Mouse (Mus musculus) ES-E14 (cell line): ENCODE results near the gene Tradd. TPM values are rescaled to one million over a fixed set of nuclear protein-coding genes. Genes with fewer than 3 reads are reported as not detected.

Experiments
- DNase-seq: peaks from one replicate; pipeline ENCODE4 v3.0.0-alpha.2; 2013; ENCODE audit warnings: low read depth, low spot score
- H3K27ac ChIP-seq: 2 replicates; pipeline ENCODE4 v1.5.1; 2012; ENCODE audit warnings: low read depth, mild to moderate bottlenecking, low read length, moderate library complexity, mixed read lengths; ENCODE audit not compliant: poor library complexity, insufficient read depth, severe bottlenecking
- H3K36me3 ChIP-seq: 2 replicates; pipeline ENCODE4 v1.6.1; 2012; ENCODE audit warnings: mild to moderate bottlenecking, low read length, moderate library complexity, mixed read lengths; ENCODE audit not compliant: control insufficient read depth, poor library complexity, insufficient read depth, severe bottlenecking
- H3K4me1 ChIP-seq, 2 experiments: fragments of 150-350 bp in 1 of 2; sonication (generic) in 1 of 2; 2 replicates each; pipeline ENCODE4 v1.6.1; 2012; ENCODE audit warnings: low read length in 2 of 2, mild to moderate bottlenecking in 1 of 2, mixed read lengths in 1 of 2; ENCODE audit not compliant: control insufficient read depth in 2 of 2, insufficient read depth in 2 of 2, poor library complexity in 1 of 2
- H3K4me3 ChIP-seq, 2 experiments: fragments of 150-350 bp in 1 of 2; sonication (generic) in 1 of 2; 2 replicates each; pipeline ENCODE4 v1.5.1; 2012; ENCODE audit warnings: low read length in 2 of 2, low read depth in 1 of 2, mild to moderate bottlenecking in 1 of 2, mixed read lengths in 1 of 2; ENCODE audit not compliant: insufficient read depth in 1 of 2, poor library complexity in 1 of 2, severe bottlenecking in 1 of 2
- H3K9ac ChIP-seq: 2 replicates; pipeline ENCODE4 v1.6.1; 2012; ENCODE audit warnings: low read depth, mild to moderate bottlenecking, low read length, mixed read lengths; ENCODE audit not compliant: poor library complexity, insufficient read depth, severe bottlenecking
- H3K9me3 ChIP-seq: fragments of 150-350 bp; sonication (generic); 2 replicates; pipeline ENCODE4 v1.6.1; 2012; ENCODE audit warnings: low read depth, mild to moderate bottlenecking, low read length; ENCODE audit not compliant: control insufficient read depth, insufficient read depth
- CHD2 ChIP-seq: IDR thresholded peaks from 2 replicates; pipeline ENCODE4 v1.6.1; 2014; ENCODE audit warnings: mild to moderate bottlenecking, low read depth, low read length, inconsistent platforms
- HCFC1 ChIP-seq: IDR thresholded peaks from 2 replicates; pipeline ENCODE4 v1.6.1; 2012; ENCODE audit warnings: low read length, inconsistent platforms, borderline replicate concordance; ENCODE audit not compliant: insufficient read depth
- MAFK ChIP-seq: IDR thresholded peaks from 2 replicates; pipeline ENCODE4 v1.6.1; 2014; ENCODE audit warnings: mild to moderate bottlenecking, low read depth, low read length, inconsistent platforms; ENCODE audit not compliant: insufficient read depth
- ZC3H11A ChIP-seq: IDR thresholded peaks from 2 replicates; pipeline ENCODE4 v1.6.1; 2012; ENCODE audit warnings: low read depth, mild to moderate bottlenecking, inconsistent platforms, low read length, borderline replicate concordance
- ZNF384 ChIP-seq: IDR thresholded peaks from 2 replicates; pipeline ENCODE4 v1.6.1; 2012; ENCODE audit warnings: low read depth, low read length, inconsistent platforms
- in situ Hi-C, 2 experiments: fragments of 600-800 bp; cut with MboI; formaldehyde crosslinking; loops; one replicate each; pipeline ENCODE4 v1.15.1; 2025; ENCODE audit warnings: low sequenced_read_pairs in 2 of 2, inconsistent platforms in 1 of 2; ENCODE audit not compliant: unreplicated experiment in 2 of 2
- total RNA-seq: library from RNA; depleted of rRNA; stranded (reverse); fragments of 300-350 nt; gene quantifications from 2 replicates; pipeline ENCODE4 v1.2.3, GENCODE M21; 2012

The Tradd gene
- total RNA-seq, 1 experiment: 7.6 TPM

- Histone ChIP-seq H3K9me3 (no peaks in the 10 kb centered on the region), H3K4me1 (peaks cover under 1 to 33% of the 10 kb centered on the region in 2 experiments; a peak in 3 of 4 replicates), H3K4me3 (peak overlapping the region; percentile 76 to 83), H3K9ac (peak overlapping the region; percentile 2; the same call in 1 of the 2 replicates), H3K27ac (no peak overlapping the region), H3K36me3 (no peaks in the 10 kb centered on the region; the same call in 1 of the 2 replicates)
- DNase-seq: peak; percentile 95
- in situ Hi-C loops: no loop called here
- TF ChIP-seq ZNF384 (no peak), MAFK (no peak), HCFC1 (0 out of 2 replicates have a peak, but pooled peaks have one; percentile 26), ZC3H11A (0 out of 2 replicates have a peak, but pooled peaks have one; percentile 39), CHD2 (no peak)
Measured at GRCm38 (mm10) chr8:105290554-105291314, 26.3 kb upstream of the Tradd start.

DNA sequence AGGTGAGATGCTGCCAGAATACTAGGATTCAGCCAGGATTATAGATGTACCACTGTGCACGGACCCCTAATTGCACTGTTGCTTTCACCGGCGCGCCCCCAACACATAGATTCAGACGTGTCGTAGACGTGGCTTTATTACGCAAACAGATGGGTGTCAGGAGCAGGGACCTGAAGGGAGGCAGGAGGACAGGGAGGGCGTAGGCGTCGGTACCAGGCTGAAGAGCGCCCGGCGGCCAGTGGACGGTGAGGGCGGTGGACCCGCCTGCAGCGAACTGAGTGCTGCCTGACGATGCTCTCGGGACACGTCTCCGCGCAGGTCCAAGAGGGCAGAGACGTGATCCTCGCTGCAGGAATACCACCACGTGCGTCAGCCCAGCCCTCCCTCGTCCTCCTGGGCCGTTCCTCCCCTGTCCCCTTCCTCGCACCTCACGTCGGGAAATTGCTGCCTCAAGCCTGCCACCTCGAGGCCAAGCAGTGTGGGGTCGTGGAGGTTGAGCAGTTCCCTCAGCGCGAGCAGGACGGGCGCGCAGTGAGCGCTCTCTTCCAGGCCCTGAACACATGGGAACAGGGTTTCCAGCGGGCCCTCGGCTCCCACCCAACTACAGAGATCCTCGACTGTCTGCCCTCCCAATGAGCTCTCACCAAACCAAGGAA, 25.5 kb upstream of the Tradd start, which contains the start of gene 4931428F04Rik:
Gene 4931428F04Rik, minus strand, starts transcription at position 60 of the 656 bp plus-strand sequence.
- TF ChIP-seq MAFK (no peak), ZNF384 (no peak), ZC3H11A (no peak), CHD2 (no peak), HCFC1 (no peak)
- H3K27ac ChIP-seq: peak within 1 kb of the TSS; percentile 38; the same call in 1 of the 2 replicates
- H3K9me3 ChIP-seq: no peaks in the 10 kb centered on the region
- peak within 1 kb of the TSS; percentile 81 for H3K9ac ChIP-seq
- DNase-seq: no peak
- in situ Hi-C loops: no loop called here
- no peaks in the 10 kb centered on the region; the same call in 1 of the 2 replicates for H3K36me3 ChIP-seq
- H3K4me1 ChIP-seq: peaks cover 0 to 27% of the 10 kb centered on the region in 2 experiments; a peak in 2 of 4 replicates
- H3K4me3 ChIP-seq: peak within 1 kb of the TSS; percentile 76 to 83

DNA sequence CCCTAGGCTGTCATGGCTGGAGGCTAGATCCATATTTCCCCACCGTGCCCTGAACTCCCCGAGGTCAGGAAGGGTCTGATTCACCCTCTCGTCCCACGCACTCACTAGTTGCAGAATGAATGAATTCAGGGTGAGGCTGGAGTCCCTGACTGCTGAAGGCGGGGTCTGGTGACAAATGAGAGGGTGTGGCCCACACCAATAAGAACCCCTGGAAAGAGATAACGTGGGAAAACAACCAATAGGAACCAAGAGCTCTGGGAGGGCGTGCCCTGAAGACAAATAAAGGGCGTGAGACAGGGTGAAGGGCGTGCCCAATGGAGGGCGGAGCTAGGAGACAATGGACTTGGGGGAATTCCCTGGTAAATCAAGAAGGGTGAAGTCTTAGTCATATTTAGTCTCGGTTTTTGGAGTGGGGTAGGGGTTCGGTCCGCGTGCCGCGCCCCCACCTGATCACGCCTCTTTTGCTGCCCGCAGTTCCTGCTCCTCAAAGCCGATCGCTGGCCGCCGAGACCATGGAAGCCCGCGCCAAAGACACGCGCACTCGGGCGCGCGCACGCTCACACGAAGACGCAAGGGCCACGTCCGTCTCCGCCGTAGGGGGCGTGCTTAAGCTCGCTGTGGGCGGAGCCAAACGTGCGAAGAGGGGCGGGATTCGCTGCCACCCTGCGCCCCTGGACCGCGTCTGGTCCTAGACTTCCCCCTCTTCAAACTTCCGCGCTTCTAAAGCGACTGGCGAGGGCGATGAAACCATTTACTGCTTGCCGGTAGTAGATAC, 24.7 kb upstream of the Tradd start:
- H3K4me1 ChIP-seq: peaks cover 0 to 26% of the 10 kb centered on the region in 2 experiments; a peak in 2 of 4 replicates
- H3K36me3 ChIP-seq: no peaks in the 10 kb centered on the region; the same call in 1 of the 2 replicates
- DNase-seq: peak; percentile 96
- peak overlapping the region; percentile 76 to 83 for H3K4me3 ChIP-seq
- TF ChIP-seq HCFC1: peak; percentile 53; the same call in 1 of the 2 replicates
- peak; percentile 62; the same call in 1 of the 2 replicates for TF ChIP-seq CHD2
- TF ChIP-seq ZNF384: no peak
- peak overlapping the region; percentile 81 for H3K9ac ChIP-seq
- no peaks in the 10 kb centered on the region for H3K9me3 ChIP-seq
- H3K27ac ChIP-seq: peak overlapping the region; percentile 38; the same call in 1 of the 2 replicates
- in situ Hi-C loops: no loop called here

DNA sequence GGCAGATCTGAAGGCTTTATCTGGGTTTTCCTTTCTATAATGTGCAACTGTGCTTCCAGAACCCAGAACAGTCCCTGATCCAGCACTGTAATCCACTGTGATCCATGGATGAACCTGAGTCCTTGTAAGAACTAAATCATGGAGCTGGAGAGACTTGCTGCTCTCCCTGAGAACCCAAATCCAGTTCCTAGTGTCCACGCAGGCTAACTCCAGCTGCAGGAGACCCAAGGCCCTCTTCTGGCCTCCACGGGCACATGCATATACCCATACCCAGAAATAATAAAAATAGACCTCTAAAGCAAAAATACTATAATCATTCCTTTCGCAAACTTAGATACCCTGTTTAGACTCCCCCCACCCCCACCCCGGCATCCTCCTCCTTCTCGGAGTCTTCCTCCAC, 23.8 kb upstream of the Tradd start:
- peaks cover 0 to 29% of the 10 kb centered on the region in 2 experiments; a peak in 2 of 4 replicates for H3K4me1 ChIP-seq
- DNase-seq: no peak
- H3K27ac ChIP-seq: no peak overlapping the region
- H3K4me3 ChIP-seq: no peak overlapping the region
- no peaks in the 10 kb centered on the region; the same call in 1 of the 2 replicates for H3K36me3 ChIP-seq
- H3K9me3 ChIP-seq: no peaks in the 10 kb centered on the region
- TF ChIP-seq ZC3H11A (no peak), HCFC1 (no peak), ZNF384 (no peak), CHD2 (no peak)
- in situ Hi-C loops: no loop called here
- no peak overlapping the region for H3K9ac ChIP-seq
